Mouse (Mus musculus) liver, embryonic 14.5 days (tissue): ENCODE results near the gene Prex1.

Experiments used
- CTCF ChIP-seq: IDR thresholded peaks from 2 replicates; pipeline ENCODE4 v1.5.1; 2016; ENCODE audit warnings: antibody characterized with exemption, low read depth, control low read depth
- EP300 ChIP-seq: IDR thresholded peaks from 2 replicates; pipeline ENCODE4 v1.6.1; 2016; ENCODE audit warnings: antibody characterized with exemption, low read depth

DNA sequence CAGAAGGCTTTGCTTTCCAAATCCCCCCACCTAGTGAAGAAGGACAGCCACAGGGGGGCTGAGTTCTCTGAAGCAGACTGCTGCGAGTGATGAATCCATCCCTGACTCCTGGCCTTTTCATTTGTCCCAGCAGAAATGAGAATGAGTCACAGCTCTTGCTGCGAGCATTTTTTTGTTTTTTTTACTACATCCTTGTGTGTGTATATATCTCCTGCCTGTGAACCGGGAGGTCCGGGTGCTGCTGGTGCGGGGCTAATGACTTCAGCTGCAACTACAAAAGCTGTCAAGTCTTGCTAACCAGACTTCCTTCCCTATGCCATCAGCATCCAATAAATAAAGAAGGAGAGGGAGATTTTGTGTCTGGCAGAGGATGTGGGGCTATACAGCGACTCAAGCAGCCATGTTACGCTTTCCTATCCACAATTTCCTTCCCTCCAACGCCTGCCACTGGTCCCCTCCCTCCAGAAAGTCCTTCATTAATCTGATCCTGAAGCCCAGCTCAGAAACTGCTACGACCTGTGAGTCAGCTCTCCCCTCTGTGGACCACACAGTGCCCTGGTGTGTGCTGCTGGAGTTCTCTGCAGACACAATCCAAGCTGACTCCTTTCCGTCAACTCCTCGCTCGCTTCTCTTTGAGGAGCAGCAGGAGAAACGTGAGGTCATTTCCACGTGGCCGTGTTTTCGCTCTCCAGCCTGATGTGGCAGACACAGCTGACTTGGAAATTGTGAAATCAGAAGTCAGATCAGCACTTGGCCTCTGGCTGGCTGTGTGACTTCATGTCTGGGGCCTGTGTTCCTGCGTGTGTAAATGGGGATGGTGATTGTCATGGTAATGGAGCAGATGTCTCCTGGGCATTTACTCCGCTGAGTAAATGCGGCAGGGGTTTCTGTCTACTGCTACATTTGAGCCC, 16.3 kb upstream of the Prex1 start:
- TF ChIP-seq CTCF (no peak), EP300 (no peak)
